Mouse (Mus musculus) hindbrain, embryonic 12.5 days (tissue): ENCODE results near the gene Radil. TPM values are rescaled to one million over a fixed set of nuclear protein-coding genes. Genes with fewer than 3 reads are reported as not detected.

Experiments used
- ATAC-seq: fragments of 200-750 bp; cut with Nextera tagmentation; 2 replicates; pipeline ENCODE4 v1.8.0; 2017; ENCODE audit warnings: moderate TSS enrichment; ENCODE audit not compliant: low FRiP score
- H3K27ac ChIP-seq: fragments of 300-500 bp; sonication (generic); 2 replicates; pipeline ENCODE4 v1.5.1; 2016; ENCODE audit warnings: mild to moderate bottlenecking
- H3K27me3 ChIP-seq: fragments of 300-500 bp; sonication (generic); 2 replicates; pipeline ENCODE4 v1.6.1; 2016; ENCODE audit warnings: mild to moderate bottlenecking
- H3K36me3 ChIP-seq: fragments of 300-500 bp; sonication (generic); 2 replicates; pipeline ENCODE4 v1.6.1; 2016; ENCODE audit warnings: mild to moderate bottlenecking
- H3K4me1 ChIP-seq: fragments of 300-500 bp; sonication (generic); 2 replicates; pipeline ENCODE4 v1.6.1; 2016
- H3K4me2 ChIP-seq: fragments of 300-500 bp; sonication (generic); replicated peaks from 2 replicates; pipeline ENCODE4 v1.6.1; 2016; ENCODE audit warnings: mild to moderate bottlenecking
- H3K4me3 ChIP-seq: fragments of 300-500 bp; sonication (generic); 2 replicates; pipeline ENCODE4 v1.5.1; 2016; ENCODE audit warnings: mild to moderate bottlenecking
- H3K9ac ChIP-seq: fragments of 300-500 bp; sonication (generic); 2 replicates; pipeline ENCODE4 v1.6.1; 2016; ENCODE audit warnings: mild to moderate bottlenecking, moderate library complexity
- H3K9me3 ChIP-seq: fragments of 300-500 bp; sonication (generic); replicated peaks from 2 replicates; pipeline ENCODE4 v1.6.1; 2016; ENCODE audit warnings: mild to moderate bottlenecking
- WGBS: fragments of 180-500 bp; shearing (Covaris S2); methylation state at CpG from one replicate; pipeline ENCODE4 v1.1.7; 2016; 5-methylcytosine and 5-hydroxymethylcytosine counted together
- polyA plus RNA-seq: library from polyadenylated mRNA; unstranded; fragments of >200 nt; fragmentation: Nextera tagmentation; extraction: Ambion mirVana; gene quantifications from 2 replicates; pipeline ENCODE4 v1.2.1, GENCODE M21; 2016

The Radil gene
- polyA plus RNA-seq, 1 experiment from 2014 or later, result 7.5 TPM

DNA sequence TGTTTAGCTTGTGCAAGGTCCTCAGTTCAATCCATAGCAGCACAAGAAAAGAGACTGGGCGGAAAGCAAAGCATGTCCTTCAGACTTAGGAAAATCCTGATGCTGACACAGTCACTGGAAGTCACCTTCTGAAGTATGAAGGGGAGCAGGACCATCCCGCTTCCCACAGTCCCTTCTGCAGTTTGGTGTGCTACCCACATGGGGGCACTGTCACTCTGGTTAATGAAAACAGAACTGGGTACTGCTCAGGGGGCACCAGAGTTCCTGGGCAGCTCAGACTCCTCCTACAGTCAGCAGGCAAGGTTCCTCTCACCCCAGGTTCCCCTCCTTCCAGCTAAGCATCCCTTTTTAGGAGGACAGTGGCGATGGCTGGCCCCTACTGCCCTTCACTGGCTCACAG lies 51.9 kb downstream of the Radil start:
- no peak overlapping the region for H3K9ac ChIP-seq
- peaks cover 5% of the 10 kb centered on the region for H3K27me3 ChIP-seq
- ATAC-seq, result no peak
- H3K4me3 ChIP-seq, result no peak overlapping the region
- 32% methylated on average over 3 of the region's 3 CpGs for WGBS
- no peaks in the 10 kb centered on the region for H3K36me3 ChIP-seq
- H3K4me2 ChIP-seq, result no peak overlapping the region
- H3K9me3 ChIP-seq, result no peaks in the 10 kb centered on the region
- no peak overlapping the region for H3K27ac ChIP-seq
- H3K4me1 ChIP-seq, result peaks cover 18% of the 10 kb centered on the region; the same call in 1 of the 2 replicates

DNA sequence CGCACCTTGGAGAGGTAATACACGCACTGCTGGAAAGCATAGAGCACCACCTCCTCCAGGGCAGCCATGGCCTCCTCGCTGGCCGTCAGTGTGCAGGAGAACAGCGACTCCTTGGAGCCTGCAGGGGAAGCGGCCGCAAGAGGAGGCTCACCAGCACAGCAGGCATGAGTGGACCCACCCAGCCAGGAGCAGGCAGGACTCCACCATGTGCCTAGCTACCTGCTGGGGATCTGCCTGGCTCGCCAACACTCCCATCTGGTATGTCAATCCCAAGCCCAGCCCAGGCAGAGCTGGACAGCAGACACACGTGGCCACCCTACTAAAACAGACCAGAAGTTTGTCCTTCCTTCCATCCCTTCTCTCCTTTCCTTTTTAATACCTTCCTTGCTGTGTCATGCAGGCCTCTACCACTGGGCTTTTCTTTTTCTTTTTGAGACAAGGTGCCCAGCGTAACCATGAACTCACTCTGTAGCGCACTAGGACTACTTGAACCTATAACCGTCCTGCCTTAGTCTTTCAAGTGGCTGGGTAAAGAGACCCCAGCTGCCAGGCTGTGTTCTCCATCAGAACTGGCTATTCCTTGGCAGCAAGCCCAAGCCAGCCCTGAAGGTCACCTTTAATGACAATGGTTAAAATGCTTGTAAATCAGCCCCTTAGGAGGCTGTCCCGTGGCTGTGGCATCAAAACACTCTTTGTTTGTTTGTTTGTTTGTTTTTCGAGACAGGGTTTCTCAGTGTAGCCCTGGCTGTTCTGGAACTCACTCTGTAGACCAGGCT lies 55.4 kb downstream of the Radil start:
- no peak for ATAC-seq
- H3K9me3 ChIP-seq, result no peaks in the 10 kb centered on the region
- 59% methylated on average over 14 of the region's 14 CpGs for WGBS
- H3K27ac ChIP-seq, result no peak overlapping the region
- H3K4me3 ChIP-seq, result no peak overlapping the region
- H3K9ac ChIP-seq, result no peak overlapping the region
- no peaks in the 10 kb centered on the region; the same call in 1 of the 2 replicates for H3K27me3 ChIP-seq
- no peak overlapping the region for H3K4me2 ChIP-seq
- peaks cover 12% of the 10 kb centered on the region; the same call in 1 of the 2 replicates for H3K4me1 ChIP-seq
- H3K36me3 ChIP-seq, result no peaks in the 10 kb centered on the region

DNA sequence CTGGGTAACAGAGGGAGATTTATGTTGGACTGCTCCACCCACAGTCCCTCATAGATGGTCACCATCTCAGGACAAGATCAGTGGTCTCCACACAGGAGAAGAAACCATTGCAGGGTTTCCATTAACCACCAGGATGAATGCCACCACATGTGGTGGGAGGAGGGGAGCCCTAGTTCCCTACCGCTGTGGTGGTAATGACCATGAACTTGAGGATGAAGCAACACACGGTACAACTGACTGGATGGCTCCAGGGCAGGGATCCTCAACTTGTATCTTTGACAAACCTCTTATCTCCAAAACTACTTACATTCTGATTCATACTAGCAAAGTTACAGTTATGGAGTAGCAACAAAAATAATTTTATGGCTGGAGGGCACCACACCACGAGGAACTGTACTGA lies 57.6 kb downstream of the Radil start:
- WGBS, result 87% methylated on average over 3 of the region's 3 CpGs
- H3K9ac ChIP-seq, result no peak overlapping the region
- no peak overlapping the region for H3K4me2 ChIP-seq
- H3K27me3 ChIP-seq, result no peaks in the 10 kb centered on the region; the same call in 1 of the 2 replicates
- H3K36me3 ChIP-seq, result no peaks in the 10 kb centered on the region
- H3K27ac ChIP-seq, result no peak overlapping the region
- no peaks in the 10 kb centered on the region for H3K4me1 ChIP-seq
- H3K4me3 ChIP-seq, result no peak overlapping the region
- ATAC-seq, result no peak
- H3K9me3 ChIP-seq, result no peaks in the 10 kb centered on the region

DNA sequence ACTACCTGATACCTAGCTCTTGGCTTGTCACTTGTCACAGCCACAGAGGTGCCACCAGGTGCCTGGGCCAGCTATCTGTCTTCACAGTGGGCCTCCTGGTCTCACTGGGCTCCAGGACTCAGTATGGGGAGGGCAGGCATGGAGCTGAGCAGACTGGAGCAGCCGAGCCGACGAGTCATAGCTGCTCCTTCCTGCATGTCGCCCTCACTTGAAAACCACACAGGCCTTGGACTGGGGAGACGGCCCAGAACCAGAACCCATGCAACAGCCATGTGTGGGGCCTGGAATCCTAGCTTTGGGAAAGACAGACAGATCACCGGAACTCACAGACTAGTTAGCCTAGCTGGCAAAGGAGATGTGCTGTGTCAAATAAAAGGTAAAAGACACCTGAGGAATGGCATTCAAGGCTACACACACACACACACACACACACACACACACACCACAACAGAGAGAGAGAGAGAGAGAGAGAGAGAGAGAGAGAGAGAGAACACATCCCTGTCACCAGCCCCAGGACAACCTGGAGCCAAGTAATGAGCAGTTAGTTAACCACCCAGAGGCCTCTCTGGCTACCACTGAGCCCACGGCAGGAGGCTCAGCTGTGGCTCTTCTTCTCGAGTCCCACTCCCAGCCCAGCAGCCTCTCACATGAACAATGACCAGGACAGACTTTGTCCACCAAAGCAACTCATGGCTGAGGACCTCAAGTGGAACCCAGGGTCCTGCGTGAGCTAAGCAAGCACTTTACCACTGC lies 60.8 kb downstream of the Radil start:
- H3K27me3 ChIP-seq, result no peaks in the 10 kb centered on the region
- H3K9me3 ChIP-seq, result no peaks in the 10 kb centered on the region
- ATAC-seq, result no peak
- peaks cover 4% of the 10 kb centered on the region; the same call in 1 of the 2 replicates for H3K4me1 ChIP-seq
- no peak overlapping the region for H3K9ac ChIP-seq
- H3K27ac ChIP-seq, result no peak overlapping the region
- WGBS, result 76% methylated on average over 9 of the region's 9 CpGs
- H3K36me3 ChIP-seq, result no peaks in the 10 kb centered on the region
- H3K4me2 ChIP-seq, result no peak overlapping the region
- no peak overlapping the region for H3K4me3 ChIP-seq

DNA sequence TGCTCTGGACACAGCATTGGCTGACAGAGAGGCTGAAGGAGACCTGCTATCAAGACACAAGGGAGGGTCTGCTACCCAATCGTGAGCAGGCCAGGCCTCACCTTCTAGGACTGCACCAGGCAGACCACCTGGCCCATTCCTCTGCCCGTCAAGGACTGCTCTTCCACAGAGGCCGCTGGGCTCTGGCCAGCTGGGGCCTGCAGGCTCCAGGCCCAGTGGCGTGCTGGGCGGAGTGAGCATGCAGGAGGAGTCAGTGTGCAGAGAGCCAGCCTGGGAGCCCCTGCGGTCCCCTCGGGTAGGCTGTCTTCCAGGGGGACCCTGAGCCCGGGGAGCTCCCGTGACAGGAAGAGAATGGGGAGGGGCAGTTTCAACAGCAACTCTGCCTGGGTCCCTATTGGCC lies 64.2 kb downstream of the Radil start:
- H3K36me3 ChIP-seq, result no peaks in the 10 kb centered on the region
- peaks cover 4% of the 10 kb centered on the region; the same call in 1 of the 2 replicates for H3K4me1 ChIP-seq
- H3K9ac ChIP-seq, result no peak overlapping the region
- no peaks in the 10 kb centered on the region for H3K9me3 ChIP-seq
- no peak for ATAC-seq
- WGBS, result 64% methylated on average over 9 of the region's 9 CpGs
- H3K4me2 ChIP-seq, result no peak overlapping the region
- no peak overlapping the region for H3K27ac ChIP-seq
- no peak overlapping the region for H3K4me3 ChIP-seq
- no peaks in the 10 kb centered on the region for H3K27me3 ChIP-seq

DNA sequence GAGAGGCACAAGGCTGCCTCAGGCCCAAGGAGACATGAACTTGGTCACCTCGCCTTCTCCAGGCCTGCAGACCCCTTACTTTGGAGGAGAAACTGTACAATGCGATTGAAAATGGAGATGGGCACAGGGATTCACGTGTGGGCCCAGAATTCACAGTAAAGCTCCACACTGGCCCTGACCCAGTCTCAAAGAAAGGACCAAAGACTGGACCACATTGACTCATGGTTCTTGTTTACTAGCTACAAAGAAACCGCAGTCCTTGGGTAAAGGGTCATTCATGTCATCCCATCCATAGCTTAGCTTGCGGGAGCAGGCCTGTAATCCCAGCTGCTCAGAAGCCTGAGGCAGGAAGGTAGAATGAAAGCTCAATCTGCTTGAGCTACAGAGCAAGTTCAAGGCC lies 67.3 kb downstream of the Radil start:
- 91% methylated on average over 5 of the region's 5 CpGs for WGBS
- H3K4me1 ChIP-seq, result peaks cover 4% of the 10 kb centered on the region; the same call in 1 of the 2 replicates
- H3K9me3 ChIP-seq, result no peaks in the 10 kb centered on the region
- no peaks in the 10 kb centered on the region for H3K27me3 ChIP-seq
- no peak overlapping the region for H3K27ac ChIP-seq
- H3K9ac ChIP-seq, result no peak overlapping the region
- ATAC-seq, result no peak
- no peak overlapping the region for H3K4me3 ChIP-seq
- no peaks in the 10 kb centered on the region for H3K36me3 ChIP-seq
- H3K4me2 ChIP-seq, result no peak overlapping the region

DNA sequence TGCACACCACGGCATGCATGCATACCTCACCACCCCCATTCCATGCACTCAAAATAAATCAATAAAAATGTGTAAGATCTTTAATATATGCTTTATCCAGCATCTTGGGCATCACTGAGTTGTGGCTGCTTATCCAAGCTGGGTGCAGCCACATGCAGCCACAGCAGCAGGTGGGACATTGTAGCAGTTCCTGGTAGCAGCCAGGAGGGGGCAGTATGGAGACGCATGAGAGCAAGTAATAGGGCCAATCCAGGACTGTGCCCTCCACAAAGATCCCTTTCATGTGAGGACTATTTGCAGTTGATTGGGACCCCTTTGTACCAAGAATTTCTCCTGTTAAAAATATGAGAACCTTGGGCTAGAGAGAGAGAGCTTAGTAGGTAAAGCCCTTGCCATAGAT lies 68.4 kb downstream of the Radil start:
- Histone ChIP-seq H3K4me1 (peaks cover 4% of the 10 kb centered on the region; the same call in 1 of the 2 replicates), H3K9me3 (no peaks in the 10 kb centered on the region), H3K36me3 (no peaks in the 10 kb centered on the region), H3K27ac (no peak overlapping the region), H3K27me3 (no peaks in the 10 kb centered on the region), H3K4me2 (no peak overlapping the region), H3K9ac (no peak overlapping the region), H3K4me3 (no peak overlapping the region)
- 64% methylated on average over 2 of the region's 2 CpGs for WGBS
- no peak for ATAC-seq

DNA sequence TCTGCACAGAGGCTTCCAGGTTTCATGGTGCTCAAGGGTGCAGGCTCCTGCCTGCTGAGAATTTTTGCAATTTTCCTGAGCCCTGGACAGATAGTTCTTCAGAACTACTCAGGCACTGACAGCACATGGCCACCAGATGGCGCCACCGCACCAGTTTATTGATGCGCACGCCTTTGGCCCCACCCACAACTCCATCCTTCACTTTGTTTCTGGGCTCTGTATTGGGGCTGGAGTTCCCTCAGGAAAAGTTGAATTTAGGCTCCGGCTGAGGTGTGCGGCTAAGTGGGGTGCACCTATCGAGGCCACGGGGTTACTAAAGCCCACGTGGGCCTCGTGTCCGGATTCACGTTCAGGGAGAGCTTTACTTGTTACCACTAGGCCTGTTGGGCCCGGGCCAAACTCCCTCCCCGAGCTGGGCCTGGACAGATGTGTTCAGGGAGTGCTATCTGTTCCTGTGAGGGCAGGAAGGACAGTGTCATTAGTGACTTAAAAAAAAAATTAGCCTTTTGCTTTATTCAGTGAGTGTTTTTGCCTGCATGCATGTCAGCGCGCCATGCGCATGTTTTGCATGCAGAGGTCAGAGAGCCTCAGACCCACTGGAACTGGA lies 72.0 kb downstream of the Radil start:
- Histone ChIP-seq H3K27me3 (no peaks in the 10 kb centered on the region), H3K4me1 (no peaks in the 10 kb centered on the region; the same call in 1 of the 2 replicates), H3K27ac (no peak overlapping the region), H3K36me3 (peaks cover 12% of the 10 kb centered on the region), H3K9ac (no peak overlapping the region), H3K4me3 (no peak overlapping the region), H3K9me3 (no peaks in the 10 kb centered on the region), H3K4me2 (0 out of 2 replicates have a peak overlapping the region, but pooled peaks have one; percentile 7)
- WGBS, result 34% methylated on average over 17 of the region's 17 CpGs
- ATAC-seq, result peak; percentile 41; the same call in 1 of the 2 replicates

DNA sequence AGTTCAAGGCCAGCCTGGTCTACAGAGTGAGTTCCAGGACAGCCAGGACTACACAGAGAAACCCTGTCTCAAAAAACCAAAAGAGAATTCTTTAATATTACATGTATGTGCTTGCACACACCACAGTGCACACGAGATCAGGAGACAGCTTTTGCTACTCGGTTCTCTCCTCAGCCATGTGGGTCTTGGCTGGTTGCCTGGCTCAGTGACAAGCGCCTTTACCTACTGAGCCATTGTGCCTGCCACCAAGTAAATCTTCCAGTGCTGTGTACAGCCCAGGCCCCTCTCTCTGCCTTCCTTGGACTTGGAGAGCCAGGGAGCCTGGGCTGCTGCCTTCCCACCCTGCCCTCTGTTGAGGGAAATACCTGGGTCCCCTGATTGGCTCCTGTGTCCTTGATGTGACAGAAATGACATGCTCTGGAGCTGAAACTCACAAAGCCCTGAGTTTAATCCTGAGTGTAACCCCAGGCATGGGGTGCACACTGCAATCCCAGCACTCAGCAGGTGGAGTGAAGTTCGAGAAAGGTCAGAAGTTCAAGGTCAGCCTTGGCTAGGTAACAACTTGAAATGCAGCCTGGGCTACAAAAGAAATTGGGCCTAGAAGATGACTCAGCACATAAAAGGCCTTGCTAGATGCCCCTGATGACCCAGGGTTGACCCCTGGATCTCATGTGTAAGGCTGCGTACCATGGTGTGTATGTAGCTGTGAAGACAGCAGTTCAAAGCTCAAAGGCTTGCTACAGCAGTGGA lies 72.9 kb downstream of the Radil start:
- H3K27ac ChIP-seq, result no peak overlapping the region
- peaks cover 8% of the 10 kb centered on the region for H3K4me1 ChIP-seq
- H3K4me3 ChIP-seq, result no peak overlapping the region
- peaks cover 14% of the 10 kb centered on the region for H3K36me3 ChIP-seq
- no peak overlapping the region for H3K4me2 ChIP-seq
- H3K9ac ChIP-seq, result no peak overlapping the region
- no peak for ATAC-seq
- WGBS, result 91% methylated on average over 5 of the region's 5 CpGs
- H3K9me3 ChIP-seq, result no peaks in the 10 kb centered on the region
- H3K27me3 ChIP-seq, result no peaks in the 10 kb centered on the region

DNA sequence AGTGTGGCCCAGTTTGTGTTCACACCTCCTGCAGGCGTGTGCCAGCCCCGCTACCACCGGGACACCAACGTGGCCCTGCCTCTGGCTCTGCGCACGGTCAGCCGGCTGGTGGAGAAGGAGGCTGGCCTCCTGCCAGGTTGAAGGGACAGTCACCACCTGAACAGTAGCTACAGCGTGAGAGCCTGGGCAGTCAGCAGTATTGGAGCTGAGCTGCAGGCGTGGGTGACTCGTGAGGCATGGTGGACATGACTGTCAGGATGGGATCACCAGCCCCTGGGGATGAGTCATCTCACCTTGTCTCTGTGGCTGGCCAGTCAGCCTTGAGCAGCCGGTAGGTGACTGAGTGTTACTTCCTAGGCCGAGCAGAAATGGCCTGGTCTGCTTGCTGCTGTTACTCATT lies 73.6 kb downstream of the Radil start:
- H3K4me1 ChIP-seq, result peaks cover 8% of the 10 kb centered on the region
- H3K9ac ChIP-seq, result peak overlapping the region; percentile 13; the same call in 1 of the 2 replicates
- no peak overlapping the region for H3K4me2 ChIP-seq
- H3K9me3 ChIP-seq, result no peaks in the 10 kb centered on the region
- no peaks in the 10 kb centered on the region for H3K27me3 ChIP-seq
- no peak for ATAC-seq
- H3K4me3 ChIP-seq, result no peak overlapping the region
- H3K27ac ChIP-seq, result no peak overlapping the region
- H3K36me3 ChIP-seq, result peaks cover 14% of the 10 kb centered on the region
- WGBS, result 93% methylated on average over 12 of the region's 12 CpGs

DNA sequence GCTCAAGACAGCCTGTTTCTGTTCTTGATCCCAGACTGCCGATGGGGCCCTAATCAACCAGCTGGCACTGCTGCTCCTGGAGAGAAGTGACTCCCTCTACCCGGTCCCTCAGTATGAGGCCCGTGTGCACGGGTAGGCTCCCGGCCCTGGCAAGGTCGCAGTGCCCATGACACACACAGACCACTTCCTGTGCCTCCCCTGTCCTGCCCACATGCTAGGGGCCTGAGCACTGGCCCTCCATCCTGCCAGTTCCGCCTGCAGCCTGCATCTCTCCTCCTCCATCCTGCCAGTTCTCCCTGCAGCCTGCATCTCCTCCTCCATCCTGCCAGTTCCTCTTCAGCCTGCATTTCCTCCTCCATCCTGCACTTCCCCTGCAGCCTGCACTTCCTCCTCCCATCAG lies 75.2 kb downstream of the Radil start:
- Histone ChIP-seq H3K9me3 (no peaks in the 10 kb centered on the region), H3K27me3 (no peaks in the 10 kb centered on the region), H3K4me2 (no peak overlapping the region), H3K27ac (no peak overlapping the region), H3K36me3 (peaks cover 27% of the 10 kb centered on the region), H3K4me1 (peaks cover 8% of the 10 kb centered on the region), H3K9ac (no peak overlapping the region), H3K4me3 (no peak overlapping the region)
- no peak for ATAC-seq
- 84% methylated on average over 7 of the region's 7 CpGs for WGBS

DNA sequence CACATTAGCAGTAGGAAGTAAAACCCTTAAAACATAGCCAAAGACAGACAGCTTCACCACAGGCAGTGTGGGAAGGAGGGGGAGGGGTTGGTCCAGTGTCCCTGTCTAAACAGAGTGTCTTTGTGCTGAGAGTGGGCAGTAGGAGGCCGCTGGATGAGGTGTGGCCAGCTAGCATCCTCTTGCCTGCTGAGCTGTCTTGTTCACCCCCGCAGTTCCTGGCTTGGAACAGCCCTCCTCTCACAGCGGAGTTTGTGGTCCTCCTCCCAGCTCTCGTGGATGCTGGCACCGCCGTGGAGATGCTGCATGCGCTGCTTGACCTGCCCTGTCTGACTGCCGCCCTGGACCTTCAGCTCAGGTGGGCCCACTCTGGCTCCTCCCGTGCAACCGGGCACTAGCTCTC lies 77.2 kb downstream of the Radil start:
- Histone ChIP-seq H3K9ac (no peak overlapping the region), H3K4me1 (peaks cover 8% of the 10 kb centered on the region), H3K36me3 (peaks cover 46% of the 10 kb centered on the region), H3K9me3 (no peaks in the 10 kb centered on the region), H3K27me3 (no peaks in the 10 kb centered on the region), H3K4me2 (0 out of 2 replicates have a peak overlapping the region, but pooled peaks have one; percentile 3), H3K27ac (0 out of 2 replicates have a peak overlapping the region, but pooled peaks have one; percentile 26), H3K4me3 (no peak overlapping the region)
- 56% methylated on average over 10 of the region's 10 CpGs for WGBS
- ATAC-seq, result no peak
